Mouse (Mus musculus): ENCODE data around the gene Meioc. TPM values are rescaled to one million over a fixed set of nuclear protein-coding genes. Genes with fewer than 3 reads are reported as not detected.

Meioc gene
- polyA plus RNA-seq (2012; fragmentation: generic; extraction: Trizol): under 1 TPM in 1 of 2 experiments, not detected in 1; 0.02 TPM

GRCm38 (mm10) chr11:102663416-102663815 is at the start of gene Meioc:
TSS of gene Meioc (plus strand) at chr11:102663716.

DNA sequence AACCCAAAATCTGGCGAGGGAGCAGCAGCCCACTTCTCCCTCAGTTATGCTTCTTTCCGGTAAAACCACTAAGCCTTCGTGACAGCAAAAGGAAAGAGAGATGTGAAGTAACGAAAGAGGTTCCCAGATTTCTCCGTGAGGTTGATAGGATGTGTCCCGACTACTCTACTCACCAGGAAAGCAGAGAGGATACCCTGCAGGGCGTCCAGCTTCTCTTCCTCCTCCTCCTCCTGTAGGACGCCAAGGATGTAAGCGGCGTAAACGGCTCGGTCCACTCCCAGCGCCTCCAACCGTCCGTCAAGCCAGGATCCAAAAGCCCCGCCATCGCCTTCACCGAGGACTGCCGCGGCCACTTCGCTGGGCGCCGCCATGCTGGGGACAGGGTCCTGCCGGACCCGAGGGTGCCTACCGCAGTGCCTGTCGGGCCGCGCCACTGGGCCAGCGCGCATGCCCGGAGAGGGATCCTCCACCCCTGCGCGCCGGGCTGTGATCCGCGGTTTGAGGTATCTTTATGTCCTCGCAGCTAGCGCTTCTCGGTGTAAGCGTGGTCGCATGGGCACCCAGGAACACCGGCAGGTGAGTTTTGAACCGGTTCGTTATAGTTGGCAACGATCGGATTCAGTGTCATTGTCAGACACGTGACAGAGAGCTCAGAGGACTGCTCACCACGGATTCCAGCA is 34.0 kb downstream of the Meioc start, which contains the start of gene Ccdc43:
Ccdc43 (minus strand) TSS at position 445 of the 680 bp plus-strand sequence.

Other genes with a start within 250 kb of the Meioc start
- gene Grn, start 233.4 kb upstream of the Meioc start, polyA plus RNA-seq (2012; fragmentation: generic; extraction: Trizol): 100 to 1,000 TPM; 147 to 420 TPM
- gene Fam171a2, start 216.0 kb upstream of the Meioc start, polyA plus RNA-seq (2012; fragmentation: generic; extraction: Trizol): 10 to 100 TPM; 12.6 to 60.7 TPM
- 10 to 100 TPM in 1 of 2 experiments, 1 to 10 TPM in 1; 7.5 to 84.4 TPM for gene Itga2b, start 193.6 kb upstream of the Meioc start, polyA plus RNA-seq (2012; fragmentation: generic; extraction: Trizol)
- 10 to 100 TPM in 1 of 2 experiments, under 1 TPM in 1; 0.87 to 13.3 TPM for gene Gpatch8, start 107.3 kb upstream of the Meioc start, polyA plus RNA-seq (2012; fragmentation: generic; extraction: Trizol)
- gene Gm11627, start 84.3 kb upstream of the Meioc start, polyA plus RNA-seq (2012; fragmentation: generic; extraction: Trizol): under 1 TPM; 0.05 to 0.70 TPM
- gene Fzd2, start 59.3 kb upstream of the Meioc start, polyA plus RNA-seq (2012; fragmentation: generic; extraction: Trizol): 100 to 1,000 TPM in 1 of 2 experiments, 10 to 100 TPM in 1; 52.1 to 156 TPM
- gene Ccdc43, start 34.1 kb downstream of the Meioc start, polyA plus RNA-seq (2012; fragmentation: generic; extraction: Trizol): 10 to 100 TPM in 1 of 2 experiments, 1 to 10 TPM in 1; 5.4 to 15.4 TPM
- gene Adam11, start 97.7 kb downstream of the Meioc start, polyA plus RNA-seq (2012; fragmentation: generic; extraction: Trizol): 1 to 10 TPM in 1 of 2 experiments, under 1 TPM in 1; 0.67 to 5.0 TPM
- 10 to 100 TPM in 1 of 2 experiments, 1 to 10 TPM in 1; 5.0 to 31.8 TPM for gene Gjc1, start 156.0 kb downstream of the Meioc start, polyA plus RNA-seq (2012; fragmentation: generic; extraction: Trizol)
- gene Higd1b, start 172.1 kb downstream of the Meioc start, polyA plus RNA-seq (2012; fragmentation: generic; extraction: Trizol): not detected
- gene Eftud2, start 217.3 kb downstream of the Meioc start, polyA plus RNA-seq (2012; fragmentation: generic; extraction: Trizol): 100 to 1,000 TPM; 148 to 318 TPM
- 1 to 10 TPM; 1.9 to 3.8 TPM for gene Ccdc103, start 217.5 kb downstream of the Meioc start, polyA plus RNA-seq (2012; fragmentation: generic; extraction: Trizol)
- under 1 TPM; 0.02 to 0.04 TPM for gene Fam187a, start 221.5 kb downstream of the Meioc start, polyA plus RNA-seq (2012; fragmentation: generic; extraction: Trizol)
- under 1 TPM; 0.05 to 0.38 TPM for gene Gfap, start 237.2 kb downstream of the Meioc start, polyA plus RNA-seq (2012; fragmentation: generic; extraction: Trizol)